Mouse (Mus musculus): ENCODE measurements around the gene Rbm19. TPM values are rescaled to one million over a fixed set of nuclear protein-coding genes. Genes with fewer than 3 reads are reported as not detected.
A peak's percentile ranks its signal among the peaks of the same experiment; 100 is the strongest.

Rbm19 gene
- polyA plus RNA-seq, 1 experiment from 2014 or later = 23.0 TPM

DNA sequence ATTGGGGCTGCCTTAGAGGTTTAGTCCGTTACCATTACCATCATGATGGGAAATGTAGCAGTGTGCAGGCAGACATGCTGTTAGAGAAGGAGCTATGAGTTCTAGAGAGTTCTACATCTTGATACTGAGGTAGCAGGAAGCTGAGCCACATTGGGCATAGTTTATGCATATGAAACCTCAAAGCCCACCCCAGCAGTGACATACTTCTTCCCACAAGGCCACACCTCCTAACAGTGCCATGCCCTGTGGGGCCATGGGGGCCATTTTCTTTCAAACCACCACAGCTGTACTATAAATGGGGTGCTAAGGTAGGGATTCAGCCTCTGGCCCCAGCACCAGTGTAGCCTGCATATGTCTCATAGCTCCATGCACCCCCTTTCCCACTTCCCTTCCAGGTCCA lies 21.6 kb downstream of the Rbm19 start:
- Histone ChIP-seq H3K9me3 (ENCODE audit: control insufficient read depth, low read length) (no peaks in the 10 kb centered on the region), H3K27me3 (ENCODE audit: control insufficient read depth, insufficient read depth, low read length) (peaks cover 20% of the 10 kb centered on the region), H3K36me3 (ENCODE audit: control insufficient read depth, insufficient read depth, low read length) (no peaks in the 10 kb centered on the region; the same call in 1 of the 2 replicates), H3K27ac (ENCODE audit: low read depth, low read length) (no peak overlapping the region), H3K4me2 (no peak overlapping the region), H3K9ac (ENCODE audit: low read length) (no peak overlapping the region), H3K4me1 (ENCODE audit: control insufficient read depth, insufficient read depth, low read length) (peaks cover 5% of the 10 kb centered on the region), H3K4me3 (ENCODE audit: low read depth, low read length) (no peak overlapping the region)
- no peak for ATAC-seq (ENCODE audit: low FRiP score)
- no peak for DNase-seq (ENCODE audit: low spot score, missing footprints)
- 87% methylated on average over 1 of the region's 1 CpGs for WGBS

- 93% methylated on average over 3 of the region's 3 CpGs for WGBS
- H3K9ac ChIP-seq (ENCODE audit: low read length) = no peak overlapping the region
Measured at GRCm38 (mm10) chr5:120138406-120138805, 22.1 kb downstream of the Rbm19 start.

DNA sequence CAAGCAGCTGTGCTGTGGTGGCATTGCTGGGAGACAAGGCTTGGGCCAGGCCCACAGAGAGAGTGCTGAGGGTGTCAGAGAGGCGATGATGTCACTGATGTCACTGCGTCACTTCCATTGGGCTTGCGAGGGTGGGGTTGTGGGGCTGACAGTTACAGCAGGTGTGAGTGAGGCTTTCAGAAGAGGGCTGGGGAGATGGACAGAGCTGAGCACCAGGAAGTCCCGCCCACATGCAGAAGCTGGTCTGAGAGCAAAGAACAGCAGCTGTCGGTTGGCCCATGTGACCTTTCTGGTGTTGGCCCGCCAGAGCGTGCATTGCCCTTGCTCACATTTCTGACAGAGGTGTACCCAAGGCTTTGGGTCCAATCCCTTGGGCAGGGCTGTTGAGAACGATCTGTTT lies 23.0 kb downstream of the Rbm19 start:
- ATAC-seq (ENCODE audit: low FRiP score) (no peak), DNase-seq (ENCODE audit: low spot score, missing footprints) (no peak)
- H3K9ac ChIP-seq (ENCODE audit: low read length) = no peak overlapping the region
- H3K9me3 ChIP-seq (ENCODE audit: control insufficient read depth, low read length) = no peaks in the 10 kb centered on the region
- H3K4me1 ChIP-seq (ENCODE audit: control insufficient read depth, insufficient read depth, low read length) = peaks cover 5% of the 10 kb centered on the region
- H3K27ac ChIP-seq (ENCODE audit: low read depth, low read length) = no peak overlapping the region
- 70% methylated on average over 8 of the region's 8 CpGs for WGBS
- no peak overlapping the region for H3K4me2 ChIP-seq
- no peaks in the 10 kb centered on the region for H3K36me3 ChIP-seq (ENCODE audit: control insufficient read depth, insufficient read depth, low read length)
- peaks cover 33% of the 10 kb centered on the region for H3K27me3 ChIP-seq (ENCODE audit: control insufficient read depth, insufficient read depth, low read length)
- no peak overlapping the region for H3K4me3 ChIP-seq (ENCODE audit: low read depth, low read length)

More at GRCm38 (mm10) chr5:120138406-120138805, 22.1 kb downstream of the Rbm19 start:
- Histone ChIP-seq H3K4me3 (ENCODE audit: low read depth, low read length) (no peak overlapping the region), H3K4me1 (ENCODE audit: control insufficient read depth, insufficient read depth, low read length) (peaks cover 5% of the 10 kb centered on the region), H3K4me2 (no peak overlapping the region), H3K9me3 (ENCODE audit: control insufficient read depth, low read length) (no peaks in the 10 kb centered on the region), H3K27ac (ENCODE audit: low read depth, low read length) (no peak overlapping the region), H3K36me3 (ENCODE audit: control insufficient read depth, insufficient read depth, low read length) (no peaks in the 10 kb centered on the region), H3K27me3 (ENCODE audit: control insufficient read depth, insufficient read depth, low read length) (peaks cover 25% of the 10 kb centered on the region)
- DNase-seq (ENCODE audit: low spot score, missing footprints) (no peak), ATAC-seq (ENCODE audit: low FRiP score) (no peak)

DNA sequence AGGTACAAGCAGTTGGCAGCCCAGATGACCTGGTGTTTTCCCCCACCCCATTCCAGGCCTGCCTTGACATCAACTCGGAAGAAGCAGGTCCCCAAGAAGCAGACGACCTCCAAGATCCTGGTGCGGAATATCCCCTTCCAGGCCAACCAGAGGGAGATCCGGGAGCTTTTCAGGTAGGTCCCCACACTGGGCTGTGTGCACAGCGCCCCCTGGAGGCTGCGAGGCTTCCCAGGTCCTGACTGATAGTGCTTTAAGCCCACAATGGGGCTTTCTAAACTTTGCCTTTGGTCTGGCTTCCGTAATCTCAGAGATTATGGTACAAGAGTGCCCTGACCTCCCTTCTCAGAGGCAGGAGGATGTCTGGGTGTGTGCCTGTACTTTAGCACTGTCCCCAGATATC lies 27.7 kb downstream of the Rbm19 start:
- Histone ChIP-seq H3K27me3 (ENCODE audit: control insufficient read depth, insufficient read depth, low read length) (peaks cover 58% of the 10 kb centered on the region), H3K9me3 (ENCODE audit: control insufficient read depth, low read length) (no peaks in the 10 kb centered on the region), H3K9ac (ENCODE audit: low read length) (no peak overlapping the region), H3K4me3 (ENCODE audit: low read depth, low read length) (no peak overlapping the region), H3K4me1 (ENCODE audit: control insufficient read depth, insufficient read depth, low read length) (peaks cover 14% of the 10 kb centered on the region), H3K4me2 (no peak overlapping the region), H3K36me3 (ENCODE audit: control insufficient read depth, insufficient read depth, low read length) (no peaks in the 10 kb centered on the region), H3K27ac (ENCODE audit: low read depth, low read length) (no peak overlapping the region)
- ATAC-seq (ENCODE audit: low FRiP score) = no peak
- peak; percentile 88 for DNase-seq (ENCODE audit: low spot score, missing footprints)
- WGBS = 56% methylated on average over 7 of the region's 7 CpGs

DNA sequence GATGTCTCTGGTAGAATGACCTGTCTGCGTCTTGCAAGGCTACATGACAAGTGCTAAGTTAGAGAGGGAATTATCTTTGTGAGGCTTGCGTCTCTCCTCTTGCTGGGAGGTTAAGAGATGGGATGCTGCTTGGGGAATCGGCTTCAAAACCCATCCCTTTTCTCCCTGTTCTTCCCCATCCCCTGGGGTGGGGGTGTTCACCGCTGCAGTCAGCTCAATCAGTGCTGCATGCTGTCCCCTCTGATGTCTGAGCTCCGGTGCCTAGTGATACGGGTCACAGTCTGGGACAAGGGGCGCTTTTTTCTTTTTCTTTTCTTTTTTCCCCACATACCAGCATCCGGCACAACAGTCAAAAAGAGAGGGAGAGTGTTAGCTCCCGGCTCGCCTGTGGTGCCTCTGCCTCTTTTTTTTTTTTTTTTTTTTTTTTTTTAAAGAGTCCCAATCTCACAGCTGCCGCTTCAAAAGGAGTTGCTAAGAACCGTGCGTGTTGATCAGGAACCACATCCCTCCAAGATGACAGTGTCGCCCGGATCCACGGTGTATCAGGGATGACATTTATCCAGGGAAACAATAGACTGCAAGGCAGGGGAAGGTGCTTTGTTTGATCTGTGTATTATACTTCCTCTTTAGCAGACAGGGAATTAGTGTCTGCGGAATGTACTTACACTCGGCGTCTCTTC lies 29.2 kb downstream of the Rbm19 start:
- H3K36me3 ChIP-seq (ENCODE audit: control insufficient read depth, insufficient read depth, low read length) = no peaks in the 10 kb centered on the region

DNA sequence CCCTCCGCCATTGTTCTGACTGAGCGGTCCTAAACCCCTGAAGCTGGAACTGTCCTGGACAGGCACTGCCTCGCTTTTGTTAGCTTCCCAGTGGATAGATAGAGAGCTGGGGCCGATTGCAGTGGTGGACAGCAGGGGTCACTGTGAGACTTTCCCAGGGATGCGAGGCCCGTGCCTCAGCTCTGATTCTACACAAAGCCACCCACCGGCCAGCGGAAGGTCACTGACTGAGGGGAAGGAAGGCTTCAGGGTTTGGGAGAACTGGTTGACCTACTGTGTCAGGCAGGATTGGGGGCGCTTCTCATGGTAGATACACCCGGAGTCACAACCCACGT lies 29.8 kb downstream of the Rbm19 start:
- peak; percentile 88 for ATAC-seq (ENCODE audit: low FRiP score)
- Histone ChIP-seq H3K27me3 (ENCODE audit: control insufficient read depth, insufficient read depth, low read length) (peaks cover 66% of the 10 kb centered on the region), H3K4me3 (ENCODE audit: low read depth, low read length) (no peak overlapping the region), H3K4me1 (ENCODE audit: control insufficient read depth, insufficient read depth, low read length) (peaks cover 14% of the 10 kb centered on the region), H3K9ac (ENCODE audit: low read length) (peak overlapping the region; percentile 34), H3K36me3 (ENCODE audit: control insufficient read depth, insufficient read depth, low read length) (no peaks in the 10 kb centered on the region), H3K4me2 (peak overlapping the region; percentile 26; the same call in 1 of the 2 replicates), H3K27ac (ENCODE audit: low read depth, low read length) (peak overlapping the region; percentile 57), H3K9me3 (ENCODE audit: control insufficient read depth, low read length) (no peaks in the 10 kb centered on the region)
- peak; percentile 97 for DNase-seq (ENCODE audit: low spot score, missing footprints)
- WGBS = 28% methylated on average over 11 of the region's 11 CpGs

More for the DNA sequence above, 29.2 kb downstream of the Rbm19 start:
- peaks cover 14% of the 10 kb centered on the region for H3K4me1 ChIP-seq (ENCODE audit: control insufficient read depth, insufficient read depth, low read length)
- DNase-seq (ENCODE audit: low spot score, missing footprints) (peak; percentile 90), ATAC-seq (ENCODE audit: low FRiP score) (peak; percentile 45)
- H3K27ac ChIP-seq (ENCODE audit: low read depth, low read length) = peak overlapping the region; percentile 57
- peaks cover 66% of the 10 kb centered on the region for H3K27me3 ChIP-seq (ENCODE audit: control insufficient read depth, insufficient read depth, low read length)
- no peaks in the 10 kb centered on the region for H3K9me3 ChIP-seq (ENCODE audit: control insufficient read depth, low read length)
- peak overlapping the region; percentile 34 for H3K9ac ChIP-seq (ENCODE audit: low read length)
- WGBS = 34% methylated on average over 19 of the region's 19 CpGs
- no peak overlapping the region for H3K4me3 ChIP-seq (ENCODE audit: low read depth, low read length)
- H3K4me2 ChIP-seq = peak overlapping the region; percentile 26; the same call in 1 of the 2 replicates

- no peak for DNase-seq (ENCODE audit: low spot score, missing footprints)
- WGBS = 82% methylated on average over 3 of the region's 3 CpGs
- Histone ChIP-seq H3K4me2 (no peak overlapping the region), H3K27ac (ENCODE audit: low read depth, low read length) (no peak overlapping the region), H3K9ac (ENCODE audit: low read length) (no peak overlapping the region), H3K36me3 (ENCODE audit: control insufficient read depth, insufficient read depth, low read length) (no peaks in the 10 kb centered on the region), H3K9me3 (ENCODE audit: control insufficient read depth, low read length) (no peaks in the 10 kb centered on the region), H3K4me3 (ENCODE audit: low read depth, low read length) (no peak overlapping the region), H3K4me1 (ENCODE audit: control insufficient read depth, insufficient read depth, low read length) (peaks cover 14% of the 10 kb centered on the region), H3K27me3 (ENCODE audit: control insufficient read depth, insufficient read depth, low read length) (peaks cover 58% of the 10 kb centered on the region)
- ATAC-seq (ENCODE audit: low FRiP score) = no peak
Measured at GRCm38 (mm10) chr5:120146909-120147308, 30.6 kb downstream of the Rbm19 start.

DNA sequence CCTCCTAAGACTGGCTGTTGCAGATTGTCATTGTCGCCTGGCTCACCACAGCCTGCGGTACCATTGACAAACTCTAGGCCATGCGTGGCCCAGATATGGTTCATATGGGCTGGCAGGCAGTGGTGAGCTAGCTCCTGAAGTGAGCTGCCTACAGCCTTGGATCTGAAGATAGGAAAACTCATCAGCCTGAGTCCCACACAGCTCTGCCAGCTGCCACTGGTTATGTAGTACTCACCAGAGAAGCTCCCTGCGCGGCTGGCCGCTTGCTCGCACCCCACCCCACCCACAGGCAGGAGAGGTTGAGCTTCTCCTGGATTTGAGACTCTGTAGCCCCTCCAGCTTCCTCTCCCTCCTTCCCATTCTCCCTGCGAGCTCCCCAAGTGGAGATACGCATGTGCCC lies 32.0 kb downstream of the Rbm19 start:
- Histone ChIP-seq H3K9ac (ENCODE audit: low read length) (no peak overlapping the region), H3K4me1 (ENCODE audit: control insufficient read depth, insufficient read depth, low read length) (peaks cover 14% of the 10 kb centered on the region), H3K27ac (ENCODE audit: low read depth, low read length) (no peak overlapping the region), H3K4me3 (ENCODE audit: low read depth, low read length) (no peak overlapping the region), H3K9me3 (ENCODE audit: control insufficient read depth, low read length) (no peaks in the 10 kb centered on the region), H3K27me3 (ENCODE audit: control insufficient read depth, insufficient read depth, low read length) (peaks cover 47% of the 10 kb centered on the region), H3K4me2 (no peak overlapping the region), H3K36me3 (ENCODE audit: control insufficient read depth, insufficient read depth, low read length) (no peaks in the 10 kb centered on the region)
- DNase-seq (ENCODE audit: low spot score, missing footprints) (no peak), ATAC-seq (ENCODE audit: low FRiP score) (no peak)
- WGBS = 95% methylated on average over 9 of the region's 9 CpGs

DNA sequence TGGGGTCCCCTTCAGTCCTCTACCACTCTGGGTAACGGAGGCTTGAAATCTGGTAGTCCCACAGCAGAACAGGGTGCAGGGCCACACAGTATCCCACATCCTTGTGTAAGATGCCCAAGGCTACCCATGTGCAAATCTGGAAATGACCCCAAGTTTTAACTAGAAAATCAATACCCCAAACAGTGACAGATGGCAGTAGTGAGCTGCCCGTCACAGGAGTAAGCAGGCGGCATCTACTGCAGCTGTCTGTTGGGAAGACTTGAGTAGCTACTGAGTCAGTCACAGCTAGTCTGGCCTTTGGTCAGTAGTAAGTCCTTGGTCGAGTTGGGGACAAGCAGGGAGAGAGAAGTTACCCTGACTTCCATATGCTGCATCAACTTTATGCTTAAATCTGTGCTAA lies 34.9 kb downstream of the Rbm19 start:
- no peak overlapping the region for H3K4me2 ChIP-seq
- 76% methylated on average over 4 of the region's 4 CpGs for WGBS
- peaks cover 32% of the 10 kb centered on the region for H3K27me3 ChIP-seq (ENCODE audit: control insufficient read depth, insufficient read depth, low read length)
- no peak overlapping the region for H3K27ac ChIP-seq (ENCODE audit: low read depth, low read length)
- no peaks in the 10 kb centered on the region for H3K9me3 ChIP-seq (ENCODE audit: control insufficient read depth, low read length)
- H3K9ac ChIP-seq (ENCODE audit: low read length) = no peak overlapping the region
- ATAC-seq (ENCODE audit: low FRiP score) (no peak), DNase-seq (ENCODE audit: low spot score, missing footprints) (no peak)
- no peaks in the 10 kb centered on the region for H3K36me3 ChIP-seq (ENCODE audit: control insufficient read depth, insufficient read depth, low read length)
- H3K4me1 ChIP-seq (ENCODE audit: control insufficient read depth, insufficient read depth, low read length) = peaks cover 5% of the 10 kb centered on the region; the same call in 1 of the 2 replicates
- H3K4me3 ChIP-seq (ENCODE audit: low read depth, low read length) = no peak overlapping the region

All from midbrain, embryonic 11.5 days (tissue).